Mouse (Mus musculus) forebrain, embryonic 12.5 days (tissue): ENCODE measurements at regions not wholly inside any gene's neighbourhood (a gene's known extent, or its start where the extent isn't known, plus 50 kb on each side); places are given as distances from the start of the nearest gene placed in this dataset.

Experiments used
- ATAC-seq: fragments of 200-750 bp; cut with Nextera tagmentation; 2 replicates; pipeline ENCODE4 v1.8.0; 2017; ENCODE audit warnings: moderate TSS enrichment; ENCODE audit not compliant: low FRiP score
- H3K27ac ChIP-seq: fragments of 300-500 bp; sonication (generic); 2 replicates; pipeline ENCODE4 v1.5.1; 2016; ENCODE audit warnings: mild to moderate bottlenecking
- H3K27me3 ChIP-seq: fragments of 300-500 bp; sonication (generic); 2 replicates; pipeline ENCODE4 v1.6.1; 2016; ENCODE audit warnings: mild to moderate bottlenecking
- H3K36me3 ChIP-seq: fragments of 300-500 bp; sonication (generic); replicated peaks from 2 replicates; pipeline ENCODE4 v1.6.1; 2016; ENCODE audit warnings: mild to moderate bottlenecking
- H3K4me1 ChIP-seq: fragments of 300-500 bp; sonication (generic); 2 replicates; pipeline ENCODE4 v1.6.1; 2016
- H3K4me2 ChIP-seq: fragments of 300-500 bp; sonication (generic); 2 replicates; pipeline ENCODE4 v1.6.1; 2016; ENCODE audit warnings: mild to moderate bottlenecking, moderate library complexity
- H3K4me3 ChIP-seq: fragments of 300-500 bp; sonication (generic); replicated peaks from 2 replicates; pipeline ENCODE4 v1.5.1; 2016; ENCODE audit warnings: mild to moderate bottlenecking
- H3K9ac ChIP-seq: fragments of 300-500 bp; sonication (generic); 2 replicates; pipeline ENCODE4 v1.6.1; 2016; ENCODE audit warnings: mild to moderate bottlenecking
- H3K9me3 ChIP-seq: fragments of 300-500 bp; sonication (generic); 2 replicates; pipeline ENCODE4 v1.6.1; 2016
- WGBS: fragments of 180-500 bp; shearing (Covaris S2); methylation state at CpG from one replicate; pipeline ENCODE4 v1.1.7; 2016; 5-methylcytosine and 5-hydroxymethylcytosine counted together

DNA sequence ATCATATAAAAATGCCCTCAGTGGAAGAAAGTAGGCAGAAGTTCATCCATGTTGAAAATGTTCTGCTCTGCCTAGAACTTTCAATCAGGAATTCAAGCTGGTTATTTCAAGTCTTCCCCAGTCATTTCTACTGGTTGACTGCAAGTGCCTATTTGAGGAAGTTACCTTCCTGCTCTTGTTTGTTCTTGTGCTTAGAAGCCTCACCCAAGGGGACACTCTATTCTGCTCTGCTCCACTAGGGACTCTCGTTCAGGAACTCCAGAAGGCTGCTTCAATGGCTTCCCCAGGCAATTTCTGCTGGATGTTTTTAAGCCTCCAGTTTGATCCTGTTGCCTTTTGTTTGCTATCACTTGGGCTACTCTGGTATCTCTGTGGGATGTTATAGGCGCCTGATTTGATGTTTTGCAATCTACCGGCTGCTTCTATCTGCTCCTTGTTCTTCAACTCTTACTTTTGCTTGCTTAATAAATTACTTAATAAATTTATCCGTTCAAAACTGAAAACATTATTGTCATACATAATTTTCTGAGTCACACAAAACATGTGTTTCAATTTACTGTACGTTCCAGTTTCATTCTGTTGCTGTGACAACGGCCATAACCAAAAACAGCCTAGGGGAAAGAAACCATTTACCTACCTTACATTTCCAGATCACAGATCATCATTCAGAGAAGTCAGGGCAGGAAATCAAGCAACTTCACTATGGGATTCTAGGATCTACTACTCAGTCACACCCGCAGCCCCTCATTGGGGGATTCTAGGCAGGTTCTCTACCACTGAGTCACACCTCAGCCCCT, 71.4 kb upstream of the Foxk1 start:
- H3K4me1 ChIP-seq: peaks cover 3% of the 10 kb centered on the region; the same call in 1 of the 2 replicates
- H3K27me3 ChIP-seq: 0 out of 2 replicates have a peak, but pooled peaks cover 5% of the 10 kb centered on the region
- H3K9me3 ChIP-seq: no peaks in the 10 kb centered on the region
- 84% methylated on average over 7 of the region's 7 CpGs for WGBS
- no peak overlapping the region for H3K4me2 ChIP-seq
- no peak overlapping the region for H3K9ac ChIP-seq
- no peak for ATAC-seq
- no peak overlapping the region for H3K4me3 ChIP-seq
- no peaks in the 10 kb centered on the region for H3K36me3 ChIP-seq
- H3K27ac ChIP-seq: no peak overlapping the region

DNA sequence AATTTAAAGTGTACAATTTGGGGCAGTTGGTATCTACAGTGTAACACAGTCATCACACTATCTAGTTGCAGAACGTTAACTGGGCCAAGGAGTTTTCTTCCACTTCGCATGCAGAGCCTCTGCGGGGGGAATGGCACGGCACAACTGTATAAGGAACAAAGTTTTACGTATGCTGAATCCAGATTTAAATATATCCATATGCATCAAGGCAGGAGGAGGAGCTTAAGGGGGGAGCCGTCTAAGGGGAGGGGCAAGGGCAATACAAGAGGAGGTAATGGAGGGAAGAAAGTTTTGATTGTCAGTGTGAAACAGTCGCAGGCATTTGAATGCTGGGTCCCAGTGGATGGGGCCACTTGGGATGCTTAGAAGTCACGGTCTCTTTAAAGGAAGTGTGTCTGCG, 68.6 kb upstream of the Foxk1 start:
- Histone ChIP-seq H3K27ac (no peak overlapping the region), H3K4me3 (no peak overlapping the region), H3K27me3 (0 out of 2 replicates have a peak, but pooled peaks cover 5% of the 10 kb centered on the region), H3K9me3 (no peaks in the 10 kb centered on the region), H3K4me1 (no peaks in the 10 kb centered on the region; the same call in 1 of the 2 replicates), H3K36me3 (no peaks in the 10 kb centered on the region), H3K4me2 (no peak overlapping the region), H3K9ac (no peak overlapping the region)
- ATAC-seq: no peak
- WGBS: 52% methylated on average over 9 of the region's 9 CpGs

DNA sequence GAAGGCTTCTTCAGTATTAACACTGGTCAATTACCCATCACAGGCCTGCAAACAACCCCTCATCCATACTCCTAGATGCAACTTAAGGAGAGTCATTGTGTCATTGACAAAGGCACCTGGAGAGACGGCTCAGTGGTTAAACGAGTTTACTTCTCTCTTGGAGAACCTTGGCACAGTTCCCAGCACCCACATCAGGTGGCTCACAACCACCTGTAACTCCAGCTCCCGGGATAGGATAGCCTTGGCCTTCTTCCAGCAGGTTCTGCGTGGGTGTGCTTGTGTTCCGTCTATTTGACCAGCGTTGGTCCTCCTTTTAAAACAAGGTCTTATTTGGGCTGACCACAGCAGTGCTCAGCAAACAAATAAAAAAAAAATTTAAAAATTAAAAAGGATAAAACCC, 63.9 kb upstream of the Foxk1 start:
- Histone ChIP-seq H3K4me3 (no peak overlapping the region), H3K27me3 (0 out of 2 replicates have a peak, but pooled peaks cover 5% of the 10 kb centered on the region), H3K27ac (no peak overlapping the region), H3K36me3 (no peaks in the 10 kb centered on the region), H3K4me2 (no peak overlapping the region), H3K9ac (no peak overlapping the region), H3K9me3 (no peaks in the 10 kb centered on the region), H3K4me1 (no peaks in the 10 kb centered on the region)
- 75% methylated on average over 6 of the region's 6 CpGs for WGBS
- ATAC-seq: no peak

DNA sequence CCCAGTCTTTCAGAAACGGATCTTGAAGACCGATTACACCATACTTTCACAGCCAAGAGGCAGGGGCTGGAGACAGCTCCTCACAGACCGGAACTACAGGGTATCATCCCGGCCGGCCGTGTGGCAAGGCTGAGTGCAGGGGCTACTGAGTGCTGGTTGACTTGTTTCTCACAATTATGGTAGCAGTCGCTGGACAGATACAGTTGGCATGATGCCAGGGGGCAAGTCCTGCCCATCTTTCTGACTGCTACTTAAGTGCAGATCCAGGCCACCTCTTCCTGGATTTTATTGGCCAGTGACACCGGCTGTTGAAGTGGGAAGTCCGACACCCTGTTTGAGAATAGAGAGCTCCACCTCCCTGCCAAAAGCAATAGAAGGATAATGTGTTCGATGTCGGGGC, 63.2 kb upstream of the Foxk1 start:
- WGBS: 86% methylated on average over 11 of the region's 11 CpGs
- H3K27me3 ChIP-seq: 0 out of 2 replicates have a peak, but pooled peaks cover 1% of the 10 kb centered on the region
- no peak for ATAC-seq
- H3K9me3 ChIP-seq: no peaks in the 10 kb centered on the region
- H3K4me1 ChIP-seq: no peaks in the 10 kb centered on the region
- no peak overlapping the region for H3K27ac ChIP-seq
- H3K4me3 ChIP-seq: no peak overlapping the region
- H3K9ac ChIP-seq: no peak overlapping the region
- H3K4me2 ChIP-seq: no peak overlapping the region
- no peaks in the 10 kb centered on the region for H3K36me3 ChIP-seq

DNA sequence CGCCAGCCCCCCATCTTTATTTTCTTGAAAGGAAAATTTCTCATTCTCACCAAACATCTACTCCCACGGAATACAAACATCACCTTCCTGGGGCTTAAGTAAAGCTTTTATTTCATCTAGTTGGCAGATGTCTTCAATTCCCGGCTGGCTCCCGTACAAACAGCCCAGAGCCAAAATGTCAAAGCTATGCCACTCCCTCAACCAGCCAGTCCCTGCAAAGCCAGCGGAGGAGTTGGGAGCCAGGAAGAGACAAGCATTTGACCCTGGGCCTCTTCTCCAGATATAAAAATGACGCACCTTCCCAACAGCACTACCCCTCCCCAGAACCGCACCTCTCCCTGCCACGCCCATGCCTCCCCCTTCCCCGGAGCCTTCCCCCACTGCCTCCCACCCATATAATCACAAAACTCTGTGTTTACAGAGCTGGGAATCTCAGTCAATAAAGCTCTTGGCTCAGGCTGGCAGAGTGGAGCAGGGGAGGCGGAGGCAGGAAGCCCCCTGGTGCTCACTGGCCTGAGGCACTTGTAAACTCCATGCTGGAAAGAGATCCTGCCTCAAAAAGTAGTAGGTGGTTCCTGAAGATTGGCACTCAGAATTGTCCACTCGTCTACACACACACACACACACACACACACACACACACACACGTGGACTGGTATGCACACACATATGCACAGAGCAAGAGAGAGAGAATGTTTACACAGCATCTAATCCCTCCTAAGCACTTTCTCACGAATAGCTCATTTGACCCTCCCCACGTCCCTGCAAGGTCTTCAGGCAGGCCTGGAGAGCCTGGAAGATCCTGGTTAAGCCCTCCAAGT, 60.9 kb upstream of the Foxk1 start:
- H3K36me3 ChIP-seq: no peaks in the 10 kb centered on the region
- no peak overlapping the region for H3K4me2 ChIP-seq
- no peak overlapping the region for H3K4me3 ChIP-seq
- no peak for ATAC-seq
- no peaks in the 10 kb centered on the region for H3K9me3 ChIP-seq
- no peaks in the 10 kb centered on the region for H3K4me1 ChIP-seq
- no peak overlapping the region for H3K27ac ChIP-seq
- 75% methylated on average over 14 of the region's 14 CpGs for WGBS
- H3K27me3 ChIP-seq: no peaks in the 10 kb centered on the region
- no peak overlapping the region for H3K9ac ChIP-seq

DNA sequence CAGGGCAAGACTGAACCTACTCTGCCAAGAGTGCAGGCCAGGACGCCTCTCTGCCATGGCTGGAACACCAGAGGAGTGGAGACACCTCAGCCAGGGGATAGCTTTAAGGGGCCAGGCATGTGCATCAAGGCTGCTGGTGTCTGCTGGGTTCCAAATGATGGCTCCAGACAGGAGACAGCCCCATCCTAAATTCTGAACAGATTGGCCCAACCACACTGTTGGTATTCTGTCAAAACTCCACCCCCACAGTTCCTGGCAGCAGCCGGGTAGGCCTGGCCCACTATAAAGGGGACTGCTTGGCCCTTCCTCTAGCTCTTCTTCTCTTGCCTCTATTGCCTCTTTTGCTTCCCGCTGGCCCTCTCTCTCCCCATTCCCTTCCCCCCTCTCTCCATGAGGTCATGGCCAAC, 60.3 kb upstream of the Foxk1 start:
- H3K4me3 ChIP-seq: no peak overlapping the region
- H3K27me3 ChIP-seq: no peaks in the 10 kb centered on the region
- no peak overlapping the region for H3K4me2 ChIP-seq
- H3K9ac ChIP-seq: no peak overlapping the region
- WGBS: 68% methylated on average over 3 of the region's 3 CpGs
- H3K4me1 ChIP-seq: no peaks in the 10 kb centered on the region
- no peaks in the 10 kb centered on the region for H3K9me3 ChIP-seq
- no peak for ATAC-seq
- H3K27ac ChIP-seq: no peak overlapping the region
- no peaks in the 10 kb centered on the region for H3K36me3 ChIP-seq

DNA sequence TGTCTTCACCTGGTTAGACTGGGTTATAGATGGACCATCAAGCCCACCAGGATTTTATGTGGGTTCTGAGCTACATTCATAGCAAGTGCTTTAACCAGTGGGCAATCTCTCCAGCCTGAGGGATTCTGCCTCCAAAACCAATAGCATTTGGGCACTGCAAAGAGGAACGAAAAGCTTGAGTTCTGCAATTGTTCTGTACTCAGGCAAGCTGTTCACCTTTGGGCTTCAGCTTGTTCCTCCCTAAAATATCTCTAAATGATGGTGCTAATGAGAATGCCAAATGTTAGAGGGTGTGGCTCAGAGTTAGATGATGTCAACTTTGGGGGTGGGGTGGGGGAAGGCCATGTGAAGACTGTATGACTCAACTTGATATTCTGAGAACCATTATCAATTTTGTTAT, 54.8 kb upstream of the Foxk1 start:
- 97% methylated on average over 1 of the region's 1 CpGs for WGBS
- Histone ChIP-seq H3K4me1 (no peaks in the 10 kb centered on the region), H3K4me2 (no peak overlapping the region), H3K9ac (no peak overlapping the region), H3K4me3 (no peak overlapping the region), H3K36me3 (no peaks in the 10 kb centered on the region), H3K9me3 (peaks cover 7% of the 10 kb centered on the region; the same call in 1 of the 2 replicates), H3K27me3 (no peaks in the 10 kb centered on the region), H3K27ac (no peak overlapping the region)
- no peak for ATAC-seq

DNA sequence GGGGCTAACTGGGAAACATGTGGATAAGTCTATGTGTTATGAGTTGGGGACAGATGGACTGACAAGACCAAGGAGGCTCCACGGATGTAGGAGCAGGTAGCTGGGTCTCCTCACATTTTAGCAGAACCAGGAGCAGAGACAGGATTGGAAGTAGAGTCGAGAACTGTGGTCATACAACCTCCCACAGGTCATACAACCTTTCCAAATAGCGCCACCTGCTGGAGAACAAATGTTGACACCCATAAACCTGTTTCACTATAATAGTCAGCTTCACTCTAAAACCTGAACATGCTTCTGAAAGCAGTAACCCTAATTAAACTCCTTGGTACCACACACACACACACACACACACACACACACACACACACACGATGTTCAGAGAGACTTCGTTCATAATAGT, 50.7 kb upstream of the Foxk1 start:
- Histone ChIP-seq H3K4me3 (no peak overlapping the region), H3K27me3 (no peaks in the 10 kb centered on the region), H3K4me2 (no peak overlapping the region), H3K36me3 (no peaks in the 10 kb centered on the region), H3K9me3 (peaks cover 7% of the 10 kb centered on the region; the same call in 1 of the 2 replicates), H3K9ac (no peak overlapping the region), H3K4me1 (no peaks in the 10 kb centered on the region), H3K27ac (no peak overlapping the region)
- WGBS: 56% methylated on average over 5 of the region's 5 CpGs
- no peak for ATAC-seq
